Mouse (Mus musculus) lung, postnatal 0 days (tissue): ENCODE data around the gene Gm10135. TPM values are rescaled to one million over a fixed set of nuclear protein-coding genes. Genes with fewer than 3 reads are reported as not detected.
"Not testable (repeated sequence)": the region's sequence is repeated elsewhere in the genome, so short reads cannot be mapped to it uniquely, and the experiment has no call there.

Experiments used
- ATAC-seq: fragments of 200-750 bp; cut with Nextera tagmentation; 2 replicates; pipeline ENCODE4 v1.8.0; 2017; ENCODE audit warnings: moderate library complexity
- DNase-seq: peaks from one replicate; pipeline ENCODE4 v3.0.0-alpha.2; 2016; ENCODE audit warnings: low spot score
- H3K27ac ChIP-seq: fragments of 300-500 bp; sonication (generic); 2 replicates; pipeline ENCODE4 v1.5.1; 2014; ENCODE audit warnings: antibody characterized with exemption, mild to moderate bottlenecking, low read length, mixed read lengths
- H3K27me3 ChIP-seq: fragments of 300-500 bp; sonication (generic); replicated peaks from 2 replicates; pipeline ENCODE4 v1.6.1; 2014; ENCODE audit warnings: low read length, mixed read lengths; ENCODE audit not compliant: insufficient read depth
- H3K36me3 ChIP-seq: fragments of 300-500 bp; sonication (generic); 2 replicates; pipeline ENCODE4 v1.6.1; 2014; ENCODE audit warnings: low read length, mixed read lengths; ENCODE audit not compliant: insufficient read depth
- H3K4me1 ChIP-seq: fragments of 300-500 bp; sonication (generic); 2 replicates; pipeline ENCODE4 v1.6.1; 2014; ENCODE audit warnings: antibody characterized with exemption, low read depth, low read length, mixed read lengths; ENCODE audit not compliant: insufficient read depth
- H3K4me2 ChIP-seq: fragments of 300-500 bp; sonication (generic); replicated peaks from 2 replicates; pipeline ENCODE4 v1.6.1; 2014; ENCODE audit warnings: low read depth, mild to moderate bottlenecking, low read length, moderate library complexity, mixed read lengths
- H3K4me3 ChIP-seq: fragments of 300-500 bp; sonication (generic); 2 replicates; pipeline ENCODE4 v1.5.1; 2014; ENCODE audit warnings: low read depth, low read length
- H3K9ac ChIP-seq: fragments of 300-500 bp; sonication (generic); replicated peaks from 2 replicates; pipeline ENCODE4 v1.6.1; 2014; ENCODE audit warnings: low read depth, mild to moderate bottlenecking
- H3K9me3 ChIP-seq: fragments of 300-500 bp; sonication (generic); 2 replicates; pipeline ENCODE4 v1.6.1; 2016; ENCODE audit warnings: low read length, mixed read lengths
- CTCF ChIP-seq: IDR thresholded peaks from 2 replicates; pipeline ENCODE4 v1.5.1; 2016; ENCODE audit warnings: antibody characterized with exemption, mild to moderate bottlenecking
- EP300 ChIP-seq: IDR thresholded peaks from 2 replicates; pipeline ENCODE4 v1.6.1; 2016; ENCODE audit warnings: antibody characterized with exemption, mild to moderate bottlenecking, control low read depth
- WGBS: fragments of 180-500 bp; shearing (Covaris S2); extraction: QIAGEN DNeasy Blood & Tissue Kit; methylation state at CpG from one replicate; pipeline ENCODE4 v1.1.7; 2014; 5-methylcytosine and 5-hydroxymethylcytosine counted together
- polyA plus RNA-seq: library from polyadenylated mRNA; unstranded; fragments of >200 nt; fragmentation: Nextera tagmentation; extraction: Ambion mirVana; gene quantifications from 2 replicates; pipeline ENCODE4 v1.2.1, GENCODE M21; 2015

The Gm10135 gene
- polyA plus RNA-seq, 1 experiment from 2014 or later, result not detected

- DNase-seq (no peak), ATAC-seq (no peak)
- Histone ChIP-seq H3K27ac (no peak overlapping the region), H3K9ac (no peak overlapping the region), H3K36me3 (no peaks in the 10 kb centered on the region; the same call in 1 of the 2 replicates), H3K4me2 (no peak overlapping the region), H3K27me3 (no peaks in the 10 kb centered on the region), H3K4me3 (no peak overlapping the region), H3K4me1 (no peaks in the 10 kb centered on the region), H3K9me3 (no peaks in the 10 kb centered on the region)
- WGBS, result 74% methylated on average over 2 of the region's 2 CpGs
- no peak for TF ChIP-seq EP300
- no peak for TF ChIP-seq CTCF
Observed at GRCm38 (mm10) chr5:72950252-72950651, 24.2 kb downstream of the Gm10135 start.

GRCm38 (mm10) chr5:72948136-72948535, 26.4 kb downstream of the Gm10135 start:
- TF ChIP-seq CTCF (no peak), EP300 (no peak)
- 52% methylated on average over 1 of the region's 1 CpGs for WGBS

GRCm38 (mm10) chr5:72940906-72941432, 33.5 kb downstream of the Gm10135 start:
- Histone ChIP-seq H3K27me3 (no peaks in the 10 kb centered on the region), H3K9ac (no peak overlapping the region), H3K4me3 (no peak overlapping the region), H3K36me3 (no peaks in the 10 kb centered on the region), H3K9me3 (no peaks in the 10 kb centered on the region), H3K27ac (no peak overlapping the region), H3K4me1 (peaks cover 5% of the 10 kb centered on the region; the same call in 1 of the 2 replicates), H3K4me2 (no peak overlapping the region)
- ATAC-seq (no peak), DNase-seq (no peak)
- no peak for TF ChIP-seq EP300
- no peak for TF ChIP-seq CTCF
- WGBS, result 77% methylated on average over 5 of the region's 5 CpGs

More at GRCm38 (mm10) chr5:72948136-72948535, 26.4 kb downstream of the Gm10135 start:
- Histone ChIP-seq H3K9me3 (no peaks in the 10 kb centered on the region), H3K27ac (no peak overlapping the region), H3K4me3 (no peak overlapping the region), H3K36me3 (no peaks in the 10 kb centered on the region; the same call in 1 of the 2 replicates), H3K9ac (no peak overlapping the region), H3K4me2 (no peak overlapping the region), H3K27me3 (no peaks in the 10 kb centered on the region), H3K4me1 (no peaks in the 10 kb centered on the region)
- ATAC-seq (no peak), DNase-seq (no peak)

- Histone ChIP-seq H3K4me1 (peaks cover 5% of the 10 kb centered on the region; the same call in 1 of the 2 replicates), H3K4me2 (no peak overlapping the region), H3K9ac (no peak overlapping the region), H3K9me3 (no peaks in the 10 kb centered on the region), H3K4me3 (no peak overlapping the region), H3K36me3 (no peaks in the 10 kb centered on the region), H3K27ac (no peak overlapping the region), H3K27me3 (no peaks in the 10 kb centered on the region)
- DNase-seq, result no peak
- no peak for ATAC-seq
- TF ChIP-seq EP300 (no peak), CTCF (no peak)
- WGBS, result 97% methylated on average over 2 of the region's 2 CpGs
Observed at GRCm38 (mm10) chr5:72939311-72939710, 35.2 kb downstream of the Gm10135 start.

- ATAC-seq, H3K4me2 ChIP-seq, H3K9ac ChIP-seq, H3K36me3 ChIP-seq, H3K27ac ChIP-seq, H3K27me3 ChIP-seq, H3K4me1 ChIP-seq, H3K9me3 ChIP-seq, DNase-seq, H3K4me3 ChIP-seq: not testable (repeated sequence)
- WGBS, result 81% methylated on average over 3 of the region's 3 CpGs
Observed at GRCm38 (mm10) chr5:72938421-72938820, 36.1 kb downstream of the Gm10135 start.

GRCm38 (mm10) chr5:72933026-72933675, 41.4 kb downstream of the Gm10135 start:
- WGBS, result 91% methylated on average over 17 of the region's 17 CpGs
- TF ChIP-seq CTCF, result no peak
- TF ChIP-seq EP300, result no peak
- no peaks in the 10 kb centered on the region for H3K9me3 ChIP-seq
- H3K27ac ChIP-seq, result no peak overlapping the region
- no peaks in the 10 kb centered on the region for H3K4me1 ChIP-seq
- DNase-seq (no peak), ATAC-seq (no peak)
- H3K27me3 ChIP-seq, result no peaks in the 10 kb centered on the region
- H3K9ac ChIP-seq, result no peak overlapping the region
- H3K4me2 ChIP-seq, result no peak overlapping the region
- no peak overlapping the region for H3K4me3 ChIP-seq
- no peaks in the 10 kb centered on the region for H3K36me3 ChIP-seq
